Mouse (Mus musculus) CD4-positive, CD25-positive, alpha-beta regulatory T cell, adult 2 months (primary cell): Measurements from ENCODE around the gene Hoxc9.

Experiments
- DNase-seq: peaks from one replicate; pipeline ENCODE4 v3.0.0-alpha.2; 2012; ENCODE audit warnings: low read depth, low spot score

Hoxc9 gene

GRCm38 (mm10) chr15:102976171-102976570 is at the start of gene Hoxc9:
Hoxc9 (plus strand) TSS chr15:102976439.
- DNase-seq: no peak

- DNase-seq: no peak
Observed at GRCm38 (mm10) chr15:102927032-102927645, 49.1 kb upstream of the Hoxc9 start.

GRCm38 (mm10) chr15:102931706-102932358 is 44.4 kb upstream of the Hoxc9 start:
- no peak for DNase-seq

- DNase-seq: no peak
Observed at GRCm38 (mm10) chr15:102934438-102934837, 41.8 kb upstream of the Hoxc9 start.

GRCm38 (mm10) chr15:102934897-102935296 is 41.3 kb upstream of the Hoxc9 start:
- DNase-seq: no peak

- DNase-seq: no peak
Observed at GRCm38 (mm10) chr15:102936279-102936972, 39.8 kb upstream of the Hoxc9 start, which contains the start of gene Hoxc12. Hoxc12 (plus strand) TSS chr15:102936757.

GRCm38 (mm10) chr15:102937036-102937666 is 39.1 kb upstream of the Hoxc9 start:
- DNase-seq: no peak

GRCm38 (mm10) chr15:102939256-102940155 is 36.7 kb upstream of the Hoxc9 start:
- DNase-seq: no peak

- no peak for DNase-seq
Observed at GRCm38 (mm10) chr15:102942739-102943467, 33.3 kb upstream of the Hoxc9 start.

- no peak for DNase-seq
Observed at GRCm38 (mm10) chr15:102943468-102943813, 32.8 kb upstream of the Hoxc9 start.

- no peak for DNase-seq
Observed at GRCm38 (mm10) chr15:102945185-102946077, 30.8 kb upstream of the Hoxc9 start.

GRCm38 (mm10) chr15:102947276-102947675 is 29.0 kb upstream of the Hoxc9 start:
- no peak for DNase-seq

- DNase-seq: no peak
Observed at GRCm38 (mm10) chr15:102948842-102949241, 27.4 kb upstream of the Hoxc9 start.

- no peak for DNase-seq
Observed at GRCm38 (mm10) chr15:102949696-102950095, 26.5 kb upstream of the Hoxc9 start.

- DNase-seq: no peak
Observed at GRCm38 (mm10) chr15:102950877-102951276, 25.4 kb upstream of the Hoxc9 start.

GRCm38 (mm10) chr15:102953561-102953960 is 22.7 kb upstream of the Hoxc9 start:
- no peak for DNase-seq

GRCm38 (mm10) chr15:102954192-102955006 is 21.8 kb upstream of the Hoxc9 start, which contains the start of gene Hoxc11:
Hoxc11 (plus strand) TSS chr15:102954427.
- DNase-seq: no peak

- no peak for DNase-seq
Observed at GRCm38 (mm10) chr15:102955007-102955382, 21.2 kb upstream of the Hoxc9 start.
